Mouse (Mus musculus): ENCODE results near the gene Nsfl1c.

Gene Nsfl1c

GRCm38 (mm10) chr2:151533632-151534031, 39.6 kb downstream of the Nsfl1c start:
- TF ChIP-seq GATA4 (IDR thresholded peaks at IDR 0.05; ENCODE audit: insufficient replicate concordance, low read length): no peak

GRCm38 (mm10) chr2:151535961-151536617, 42.1 kb downstream of the Nsfl1c start:
- TF ChIP-seq GATA4 (IDR thresholded peaks at IDR 0.05; ENCODE audit: insufficient replicate concordance, low read length): no peak

- TF ChIP-seq GATA4 (IDR thresholded peaks at IDR 0.05; ENCODE audit: insufficient replicate concordance, low read length): no peak
Measured at GRCm38 (mm10) chr2:151536618-151536974, 42.6 kb downstream of the Nsfl1c start.

DNA sequence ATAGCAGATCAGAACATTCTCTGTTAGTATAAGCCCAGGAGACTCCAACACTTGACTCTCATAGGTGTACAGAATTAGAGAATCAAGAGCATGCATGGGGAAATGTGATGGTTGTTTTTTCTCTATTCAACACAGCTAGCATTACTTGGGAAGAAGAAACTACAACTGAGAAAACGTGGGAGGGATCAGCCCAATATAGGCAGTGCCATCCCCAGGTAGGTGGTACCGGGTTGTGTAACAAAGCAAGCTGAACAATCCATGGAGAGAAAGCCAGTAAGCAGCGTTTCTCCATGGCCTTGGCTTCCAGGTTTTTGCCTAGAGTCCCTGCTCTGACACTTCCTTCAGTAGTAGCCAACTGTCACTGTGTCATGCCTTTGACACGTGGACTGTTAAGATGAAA, 44.7 kb downstream of the Nsfl1c start:
- no peak for TF ChIP-seq GATA4 (IDR thresholded peaks at IDR 0.05; ENCODE audit: insufficient replicate concordance, low read length)

GRCm38 (mm10) chr2:151542323-151543062, 48.5 kb downstream of the Nsfl1c start, which contains the start of gene Fkbp1a:
TSS of gene Fkbp1a (plus strand) at chr2:151542483.
- peak; percentile 49; the same call in 1 of the 2 replicates for TF ChIP-seq GATA4 (IDR thresholded peaks at IDR 0.05; ENCODE audit: insufficient replicate concordance, low read length)

- TF ChIP-seq GATA4 (IDR thresholded peaks at IDR 0.05; ENCODE audit: insufficient replicate concordance, low read length): peak; percentile 77; the same call in 1 of the 2 replicates
Measured at GRCm38 (mm10) chr2:151543063-151543895, 49.3 kb downstream of the Nsfl1c start.

GRCm38 (mm10) chr2:151544673-151545072, 50.7 kb downstream of the Nsfl1c start:
- no peak for TF ChIP-seq GATA4 (IDR thresholded peaks at IDR 0.05; ENCODE audit: insufficient replicate concordance, low read length)

- no peak for TF ChIP-seq GATA4 (IDR thresholded peaks at IDR 0.05; ENCODE audit: insufficient replicate concordance, low read length)
Measured at GRCm38 (mm10) chr2:151546571-151546970, 52.6 kb downstream of the Nsfl1c start.

DNA sequence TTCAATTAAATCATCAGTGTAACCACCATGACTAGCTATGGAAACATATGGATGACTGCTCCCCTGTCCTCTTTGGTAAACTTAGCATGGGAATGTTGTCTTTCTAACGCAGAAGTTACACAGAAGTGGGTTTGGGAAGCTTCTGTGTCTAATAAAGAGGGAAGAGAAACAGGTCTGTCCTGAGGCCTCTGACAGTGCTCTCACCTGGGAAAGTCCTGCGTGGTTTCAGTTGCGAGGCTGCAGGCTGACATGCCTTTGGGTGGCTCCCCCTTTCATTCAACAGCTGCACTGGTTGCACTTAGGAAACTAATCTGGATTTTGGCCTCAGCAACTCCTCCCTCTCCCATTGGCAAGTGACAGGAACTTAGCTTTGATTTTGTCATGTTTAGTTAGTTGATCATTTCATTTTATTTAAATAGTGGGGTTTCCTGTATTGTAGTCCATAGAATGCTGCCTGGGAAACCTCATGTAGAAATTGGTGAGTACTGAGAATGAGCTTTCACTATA, 55.7 kb downstream of the Nsfl1c start:
- TF ChIP-seq GATA4 (IDR thresholded peaks at IDR 0.05; ENCODE audit: insufficient replicate concordance, low read length): no peak
